Mouse (Mus musculus) G1E (cell line): ENCODE measurements at regions not wholly inside any gene's neighbourhood (a gene's known extent, or its start where the extent isn't known, plus 50 kb on each side); places are given as distances from the start of the nearest gene placed in this dataset.

Experiments used
- CTCF ChIP-seq: IDR thresholded peaks from 2 replicates; pipeline ENCODE4 v1.5.1; 2012; ENCODE audit warnings: low read depth, low read length, inconsistent platforms, mixed read lengths
- GATA1 ChIP-seq: IDR thresholded peaks from 2 replicates; pipeline ENCODE4 v1.6.1; 2012; ENCODE audit warnings: borderline replicate concordance, low read length, inconsistent platforms, mixed read lengths
- POLR2AphosphoS5 ChIP-seq: IDR thresholded peaks from 2 replicates; pipeline ENCODE4 v1.6.1; 2012; ENCODE audit warnings: low read depth, low read length, inconsistent platforms; ENCODE audit not compliant: insufficient replicate concordance
- TAL1 ChIP-seq: conservative IDR thresholded peaks from 2 replicates; pipeline ENCODE4 v1.6.1; 2012; ENCODE audit warnings: low read depth, low read length, inconsistent platforms, mixed read lengths

DNA sequence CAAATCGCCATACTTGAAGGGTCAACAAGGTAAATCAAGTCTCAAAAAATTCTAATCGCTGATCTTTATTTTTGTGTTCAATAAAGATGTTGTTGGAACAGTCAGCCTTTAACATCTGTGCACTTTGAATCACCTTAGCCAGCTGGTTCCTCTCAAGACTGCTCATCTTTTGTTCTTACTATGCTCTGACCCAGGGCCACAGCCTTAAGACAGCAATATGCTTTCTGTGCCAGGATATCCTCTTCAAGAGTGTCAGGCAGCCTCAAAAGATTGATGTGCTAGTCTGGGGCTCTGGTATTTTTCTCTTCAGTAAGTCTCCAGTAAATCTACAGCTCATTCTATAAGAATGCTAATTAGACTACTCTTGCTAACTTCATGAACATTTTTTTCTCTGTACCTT lies 199.9 kb downstream of the Dph6 start:
- TF ChIP-seq POLR2AphosphoS5 (no peak), TAL1 (no peak), CTCF (no peak), GATA1 (no peak)
